Mouse (Mus musculus) embryonic fibroblast, embryonic 13.5 days (primary cell): Measurements from ENCODE around the gene Plekha4. TPM values are rescaled to one million over a fixed set of nuclear protein-coding genes. Genes with fewer than 3 reads are reported as not detected.

Source experiments
- H3K27ac ChIP-seq: 2 replicates; pipeline ENCODE4 v1.5.1; 2012; ENCODE audit warnings: low read length, control low read depth, inconsistent platforms; ENCODE audit not compliant: insufficient read depth
- H3K4me1 ChIP-seq: 2 replicates; pipeline ENCODE4 v1.6.1; 2011; ENCODE audit warnings: low read length; ENCODE audit not compliant: control insufficient read depth, insufficient read depth
- H3K4me3 ChIP-seq: 2 replicates; pipeline ENCODE4 v1.5.1; 2011; ENCODE audit warnings: mild to moderate bottlenecking, control low read depth, low read length; ENCODE audit not compliant: insufficient read depth
- CTCF ChIP-seq: IDR thresholded peaks from 2 replicates; pipeline ENCODE4 v1.5.1; 2011; ENCODE audit warnings: mild to moderate bottlenecking, control low read depth, low read length, moderate library complexity, borderline replicate concordance; ENCODE audit not compliant: insufficient read depth
- POLR2A ChIP-seq: IDR thresholded peaks from 2 replicates; pipeline ENCODE4 v1.6.1; 2011; ENCODE audit warnings: low read depth, mild to moderate bottlenecking, control low read depth, low read length, moderate library complexity
- polyA plus RNA-seq: library from polyadenylated mRNA; stranded (reverse); fragments of >200 nt; gene quantifications from 2 replicates; pipeline ENCODE4 v1.2.4, GENCODE M21; 2011; ENCODE audit warnings: low read depth; ENCODE audit not compliant: missing spikeins, insufficient read length

The Plekha4 gene
- polyA plus RNA-seq, 1 experiment, result 11.4 TPM

DNA sequence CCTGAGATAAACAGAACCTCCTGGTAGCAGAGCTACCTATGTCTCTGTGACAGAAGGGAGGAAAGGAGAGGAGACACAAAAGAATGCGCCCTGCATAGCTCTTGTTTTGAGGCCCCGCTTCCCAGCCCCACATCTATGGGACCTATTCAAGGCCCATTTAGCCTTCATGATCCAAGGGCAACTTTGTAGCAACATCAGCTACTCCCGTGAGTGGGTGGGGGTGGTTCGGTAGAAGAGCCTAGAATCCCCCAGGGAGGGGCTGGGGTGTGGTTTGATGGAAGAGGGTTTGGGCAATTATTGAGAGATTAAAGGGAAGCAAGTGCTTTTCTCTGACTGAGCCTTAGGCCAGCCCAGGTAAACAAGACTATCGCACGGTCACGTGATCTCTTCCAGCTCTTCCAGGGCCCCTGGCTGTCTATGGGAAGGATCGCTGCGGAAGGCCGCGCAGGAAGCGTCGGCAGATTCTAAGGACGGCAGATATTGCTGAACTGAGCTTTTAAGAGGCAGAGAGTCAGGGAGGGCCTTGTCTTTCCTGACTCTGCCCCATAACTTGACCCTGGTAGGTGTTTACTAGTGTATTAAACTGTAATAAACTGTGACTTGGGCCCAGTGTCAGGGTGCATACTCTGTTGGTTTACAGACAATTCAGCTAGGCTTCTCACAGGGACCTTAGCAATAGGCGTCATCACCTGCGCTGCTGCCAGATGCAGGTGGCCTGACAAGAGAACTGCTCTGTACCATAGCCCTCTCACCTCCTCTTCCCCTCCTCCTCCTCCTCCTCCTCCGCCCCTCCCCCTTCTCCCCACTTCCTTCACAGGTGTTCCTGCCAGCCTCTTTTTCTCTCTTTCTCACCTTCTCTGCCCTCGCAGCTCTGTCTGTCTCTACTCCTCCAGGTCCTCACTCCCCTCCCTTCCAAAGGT, 73.1 kb downstream of the Plekha4 start:
- no peaks in the 10 kb centered on the region for H3K4me1 ChIP-seq
- no peak overlapping the region for H3K4me3 ChIP-seq
- no peak overlapping the region for H3K27ac ChIP-seq
- TF ChIP-seq POLR2A (no peak), CTCF (no peak)

Other genes with a start within 250 kb of the Plekha4 start
- not detected in 2 replicates for gene Slc6a21, start 248.8 kb upstream of the Plekha4 start, polyA plus RNA-seq
- gene Trpm4, start 192.6 kb upstream of the Plekha4 start, polyA plus RNA-seq, result 9.8 and 12.8 TPM in 2 replicates
- not detected in 2 replicates for gene Hrc, start 191.0 kb upstream of the Plekha4 start, polyA plus RNA-seq
- 2.5 and 2.7 TPM in 2 replicates for gene Ppfia3, start 159.3 kb upstream of the Plekha4 start, polyA plus RNA-seq
- 2.3 TPM in 1 of 2 replicates, not detected in the other for gene Lin7b, start 155.7 kb upstream of the Plekha4 start, polyA plus RNA-seq
- 407 and 463 TPM in 2 replicates for gene Snrnp70, start 130.6 kb upstream of the Plekha4 start, polyA plus RNA-seq
- gene Kcna7, start 120.7 kb upstream of the Plekha4 start, polyA plus RNA-seq, result not detected in 2 replicates
- 0.79 and 1.0 TPM in 2 replicates for gene Ntf5, start 112.6 kb upstream of the Plekha4 start, polyA plus RNA-seq
- gene Lhb, start 105.5 kb upstream of the Plekha4 start, polyA plus RNA-seq, result not detected in 2 replicates
- 47.6 and 58.2 TPM in 2 replicates for gene Gys1, start 91.5 kb upstream of the Plekha4 start, polyA plus RNA-seq
- 67.9 and 74.6 TPM in 2 replicates for gene Ruvbl2, start 88.2 kb upstream of the Plekha4 start, polyA plus RNA-seq
- 3,506 and 4,699 TPM in 2 replicates for gene Ftl1, start 66.4 kb upstream of the Plekha4 start, polyA plus RNA-seq
- 218 and 278 TPM in 2 replicates for gene Bax, start 59.4 kb upstream of the Plekha4 start, polyA plus RNA-seq
- gene Tulp2, start 44.5 kb upstream of the Plekha4 start, polyA plus RNA-seq, result not detected in 2 replicates
- not detected in 2 replicates for gene Gm45808, start 39.5 kb upstream of the Plekha4 start, polyA plus RNA-seq
- 0.68 and 1.2 TPM in 2 replicates for gene Dhdh, start 37.5 kb upstream of the Plekha4 start, polyA plus RNA-seq
- 409 and 447 TPM in 2 replicates for gene Nucb1, start 15.9 kb upstream of the Plekha4 start, polyA plus RNA-seq
- 31.7 and 35.9 TPM in 2 replicates for gene Ppp1r15a, start 62 bp upstream of the Plekha4 start, polyA plus RNA-seq
- gene Hsd17b14, start 28.6 kb downstream of the Plekha4 start, polyA plus RNA-seq, result not detected in 2 replicates
- gene Bcat2, start 43.8 kb downstream of the Plekha4 start, polyA plus RNA-seq, result 25.7 and 30.6 TPM in 2 replicates
- gene Fgf21, start 89.2 kb downstream of the Plekha4 start, polyA plus RNA-seq, result 1.4 and 5.2 TPM in 2 replicates
- gene Fut1, start 91.0 kb downstream of the Plekha4 start, polyA plus RNA-seq, result not detected in 2 replicates
- gene Izumo1, start 95.5 kb downstream of the Plekha4 start, polyA plus RNA-seq, result not detected in 2 replicates
- gene Rasip1, start 101.2 kb downstream of the Plekha4 start, polyA plus RNA-seq, result 0.15 and 0.37 TPM in 2 replicates
- 0.70 and 1.8 TPM in 2 replicates for gene Mamstr, start 113.6 kb downstream of the Plekha4 start, polyA plus RNA-seq
- gene Fut2, start 140.1 kb downstream of the Plekha4 start, polyA plus RNA-seq, result not detected in 2 replicates
- 0.58 TPM in 1 of 2 replicates, not detected in the other for gene Ntn5, start 157.7 kb downstream of the Plekha4 start, polyA plus RNA-seq
- gene Sec1, start 168.1 kb downstream of the Plekha4 start, polyA plus RNA-seq, result 0.21 TPM in 1 of 2 replicates, not detected in the other
- 6.6 and 6.8 TPM in 2 replicates for gene Car11, start 173.5 kb downstream of the Plekha4 start, polyA plus RNA-seq
- gene Dbp, start 178.8 kb downstream of the Plekha4 start, polyA plus RNA-seq, result 15.9 and 17.0 TPM in 2 replicates
- 1,118 and 1,143 TPM in 2 replicates for gene Rpl18, start 189.1 kb downstream of the Plekha4 start, polyA plus RNA-seq
- gene Sphk2, start 191.7 kb downstream of the Plekha4 start, polyA plus RNA-seq, result 19.0 and 19.1 TPM in 2 replicates
- not detected in 2 replicates for gene Fam83e, start 194.9 kb downstream of the Plekha4 start, polyA plus RNA-seq
- not detected in 2 replicates for gene Spaca4, start 199.5 kb downstream of the Plekha4 start, polyA plus RNA-seq